Mouse (Mus musculus): ENCODE measurements around the gene Ap1g2. TPM values are rescaled to one million over a fixed set of nuclear protein-coding genes. Genes with fewer than 3 reads are reported as not detected.

Ap1g2 gene
- total and polyA plus RNA-seq, 3 experiments: 17.1 to 47.8 (median 21.8) TPM

DNA sequence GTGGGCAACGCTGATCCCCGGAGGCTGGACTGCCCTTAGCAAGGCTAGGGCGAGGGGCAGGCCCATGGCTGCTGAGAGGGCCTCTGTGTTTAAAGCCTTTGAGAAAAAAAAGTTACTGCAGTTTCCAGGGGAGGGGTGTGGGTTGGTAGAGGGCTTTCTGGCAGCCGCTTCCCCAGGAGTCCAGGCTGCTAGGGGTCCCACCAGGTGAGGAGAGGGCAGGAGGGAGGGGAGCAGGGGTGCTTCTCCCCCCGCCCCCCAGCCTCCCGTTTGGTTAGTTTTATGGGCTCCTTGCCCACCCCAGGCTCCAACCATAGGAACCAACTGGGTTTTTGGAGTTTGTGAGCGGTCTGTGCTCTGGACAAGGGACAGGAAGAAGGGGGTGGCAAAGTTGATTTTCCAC is 44.5 kb downstream of the Ap1g2 start:
- Histone ChIP-seq H3K36me3 (replicated peaks) (no peaks in the 10 kb centered on the region), H3K4me3 (ENCODE audit: low read depth, low read length) (no peak overlapping the region; the same call in 1 of the 2 replicates), H3K9me3 (replicated peaks) (no peaks in the 10 kb centered on the region), H3K4me1 (ENCODE audit: insufficient read depth, low read depth, low read length) (peaks cover 45% of the 10 kb centered on the region), H3K27me3 (ENCODE audit: insufficient read depth, low read length) (peaks cover 12% of the 10 kb centered on the region; the same call in 1 of the 2 replicates)
- ATAC-seq (ENCODE audit: extremely low read depth, insufficient number of reproducible peaks, low FRiP score, poor library complexity, severe bottlenecking) (no peak), DNase-seq (ENCODE audit: low spot score) (no peak)
- TF ChIP-seq POLR2AphosphoS5 (IDR thresholded peaks at IDR 0.05; ENCODE audit: insufficient replicate concordance, low read depth, low read length) (no peak), TAL1 (conservative IDR thresholded peaks at IDR 0.05; ENCODE audit: low read depth, low read length) (no peak), CTCF (IDR thresholded peaks at IDR 0.05; ENCODE audit: low read depth, low read length) (no peak), GATA1 (IDR thresholded peaks at IDR 0.05; ENCODE audit: borderline replicate concordance, low read length) (no peak), GATA2 (IDR thresholded peaks at IDR 0.05; ENCODE audit: borderline replicate concordance, low read depth, low read length) (no peak)

DNA sequence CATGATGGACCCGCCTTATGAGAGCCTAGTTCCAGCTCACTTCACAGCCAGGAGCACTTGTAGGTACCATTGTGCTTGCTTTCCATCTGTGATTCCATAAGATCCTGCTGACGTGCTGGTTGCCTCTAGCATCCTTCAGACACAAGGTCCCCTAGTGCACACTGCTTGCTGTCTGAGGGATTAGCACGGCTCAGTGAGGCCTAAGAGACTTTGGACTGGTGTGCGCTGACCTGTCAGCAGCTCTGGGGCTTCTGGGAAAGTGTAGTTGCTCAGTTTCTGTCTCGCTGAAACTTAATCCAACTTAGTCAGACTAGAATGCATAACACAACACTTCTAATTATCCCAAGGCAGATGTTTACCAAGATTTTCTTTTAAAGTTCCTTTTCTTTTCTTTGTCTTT is 46.5 kb downstream of the Ap1g2 start:
- Histone ChIP-seq H3K36me3 (replicated peaks) (no peaks in the 10 kb centered on the region), H3K4me1 (ENCODE audit: insufficient read depth, low read depth, low read length) (peaks cover 49% of the 10 kb centered on the region), H3K4me3 (ENCODE audit: low read depth, low read length) (no peak overlapping the region), H3K27me3 (ENCODE audit: insufficient read depth, low read length) (peaks cover 19% of the 10 kb centered on the region), H3K9me3 (replicated peaks) (no peaks in the 10 kb centered on the region)
- ATAC-seq (ENCODE audit: extremely low read depth, insufficient number of reproducible peaks, low FRiP score, poor library complexity, severe bottlenecking) (no peak), DNase-seq (ENCODE audit: low spot score) (no peak)
- TF ChIP-seq TAL1 (conservative IDR thresholded peaks at IDR 0.05; ENCODE audit: low read depth, low read length): no peak
- no peak for TF ChIP-seq POLR2AphosphoS5 (IDR thresholded peaks at IDR 0.05; ENCODE audit: insufficient replicate concordance, low read depth, low read length)
- no peak for TF ChIP-seq CTCF (IDR thresholded peaks at IDR 0.05; ENCODE audit: low read depth, low read length)
- TF ChIP-seq GATA2 (IDR thresholded peaks at IDR 0.05; ENCODE audit: borderline replicate concordance, low read depth, low read length): no peak
- no peak for TF ChIP-seq GATA1 (IDR thresholded peaks at IDR 0.05; ENCODE audit: borderline replicate concordance, low read length)

GRCm38 (mm10) chr14:55059009-55059408 is 47.4 kb downstream of the Ap1g2 start:
- ATAC-seq (ENCODE audit: extremely low read depth, insufficient number of reproducible peaks, low FRiP score, poor library complexity, severe bottlenecking) (no peak), DNase-seq (ENCODE audit: low spot score) (no peak)
- Histone ChIP-seq H3K4me3 (ENCODE audit: low read depth, low read length) (no peak overlapping the region), H3K4me1 (ENCODE audit: insufficient read depth, low read depth, low read length) (peaks cover 47% of the 10 kb centered on the region), H3K36me3 (replicated peaks) (no peaks in the 10 kb centered on the region), H3K9me3 (replicated peaks) (no peaks in the 10 kb centered on the region), H3K27me3 (ENCODE audit: insufficient read depth, low read length) (peaks cover 22% of the 10 kb centered on the region)
- TF ChIP-seq CTCF (IDR thresholded peaks at IDR 0.05; ENCODE audit: low read depth, low read length) (no peak), TAL1 (conservative IDR thresholded peaks at IDR 0.05; ENCODE audit: low read depth, low read length) (no peak), POLR2AphosphoS5 (IDR thresholded peaks at IDR 0.05; ENCODE audit: insufficient replicate concordance, low read depth, low read length) (no peak), GATA1 (IDR thresholded peaks at IDR 0.05; ENCODE audit: borderline replicate concordance, low read length) (no peak), GATA2 (IDR thresholded peaks at IDR 0.05; ENCODE audit: borderline replicate concordance, low read depth, low read length) (no peak)

GRCm38 (mm10) chr14:55055167-55055834 is 51.1 kb downstream of the Ap1g2 start:
- peaks cover 31% of the 10 kb centered on the region for H3K27me3 ChIP-seq (ENCODE audit: insufficient read depth, low read length)
- peaks cover 22% of the 10 kb centered on the region for H3K4me1 ChIP-seq (ENCODE audit: insufficient read depth, low read depth, low read length)
- H3K4me3 ChIP-seq (ENCODE audit: low read depth, low read length): no peak overlapping the region
- no peaks in the 10 kb centered on the region for H3K36me3 ChIP-seq (replicated peaks)
- DNase-seq (ENCODE audit: low spot score) (no peak), ATAC-seq (ENCODE audit: extremely low read depth, insufficient number of reproducible peaks, low FRiP score, poor library complexity, severe bottlenecking) (no peak)
- TF ChIP-seq TAL1 (conservative IDR thresholded peaks at IDR 0.05; ENCODE audit: low read depth, low read length) (no peak), CTCF (IDR thresholded peaks at IDR 0.05; ENCODE audit: low read depth, low read length) (no peak), GATA2 (IDR thresholded peaks at IDR 0.05; ENCODE audit: borderline replicate concordance, low read depth, low read length) (no peak), GATA1 (IDR thresholded peaks at IDR 0.05; ENCODE audit: borderline replicate concordance, low read length) (no peak), POLR2AphosphoS5 (IDR thresholded peaks at IDR 0.05; ENCODE audit: insufficient replicate concordance, low read depth, low read length) (no peak)
- no peaks in the 10 kb centered on the region for H3K9me3 ChIP-seq (replicated peaks)

- ATAC-seq (ENCODE audit: extremely low read depth, insufficient number of reproducible peaks, low FRiP score, poor library complexity, severe bottlenecking) (no peak), DNase-seq (ENCODE audit: low spot score) (no peak)
- no peak overlapping the region for H3K4me3 ChIP-seq (ENCODE audit: low read depth, low read length)
- H3K4me1 ChIP-seq (ENCODE audit: insufficient read depth, low read depth, low read length): peaks cover 15% of the 10 kb centered on the region
- TF ChIP-seq CTCF (IDR thresholded peaks at IDR 0.05; ENCODE audit: low read depth, low read length) (no peak), GATA1 (IDR thresholded peaks at IDR 0.05; ENCODE audit: borderline replicate concordance, low read length) (no peak), GATA2 (IDR thresholded peaks at IDR 0.05; ENCODE audit: borderline replicate concordance, low read depth, low read length) (no peak), TAL1 (conservative IDR thresholded peaks at IDR 0.05; ENCODE audit: low read depth, low read length) (no peak), POLR2AphosphoS5 (IDR thresholded peaks at IDR 0.05; ENCODE audit: insufficient replicate concordance, low read depth, low read length) (no peak)
- no peaks in the 10 kb centered on the region for H3K9me3 ChIP-seq (replicated peaks)
- H3K27me3 ChIP-seq (ENCODE audit: insufficient read depth, low read length): peaks cover 38% of the 10 kb centered on the region
- no peaks in the 10 kb centered on the region for H3K36me3 ChIP-seq (replicated peaks)
Measured at GRCm38 (mm10) chr14:55054191-55054749, 52.1 kb downstream of the Ap1g2 start.

DNA sequence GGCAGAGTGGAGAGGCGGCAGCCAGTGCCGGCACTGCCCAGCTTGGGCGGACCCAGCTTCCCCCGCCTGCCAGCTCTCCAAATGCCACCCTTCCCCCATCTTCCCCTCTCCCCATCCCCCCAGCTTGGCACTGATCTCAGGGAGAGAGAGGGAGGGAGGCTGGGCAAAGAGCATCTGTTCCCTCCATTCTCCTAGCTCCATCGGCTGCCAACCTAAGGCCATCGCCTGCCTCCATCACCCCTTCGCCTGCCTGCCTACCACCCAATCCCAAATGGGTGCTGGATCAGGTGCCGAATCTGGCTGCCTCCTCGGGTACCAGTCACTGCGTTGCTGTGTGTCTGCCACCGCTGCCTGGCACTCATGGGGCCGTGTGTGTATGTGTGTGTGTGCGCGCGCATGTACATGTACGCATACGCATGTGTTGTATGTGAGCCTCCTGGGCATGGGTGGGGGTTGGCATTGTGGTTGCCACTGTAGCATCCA is 52.6 kb downstream of the Ap1g2 start:
- ATAC-seq (ENCODE audit: extremely low read depth, insufficient number of reproducible peaks, low FRiP score, poor library complexity, severe bottlenecking): no peak
- H3K4me3 ChIP-seq (ENCODE audit: low read depth, low read length): no peak overlapping the region

More for the DNA sequence above, 52.6 kb downstream of the Ap1g2 start:
- Histone ChIP-seq H3K36me3 (replicated peaks) (no peaks in the 10 kb centered on the region), H3K4me1 (ENCODE audit: insufficient read depth, low read depth, low read length) (peaks cover 10% of the 10 kb centered on the region), H3K27me3 (ENCODE audit: insufficient read depth, low read length) (peaks cover 40% of the 10 kb centered on the region), H3K9me3 (replicated peaks) (no peaks in the 10 kb centered on the region)
- no peak for DNase-seq (ENCODE audit: low spot score)
- TF ChIP-seq GATA1 (IDR thresholded peaks at IDR 0.05; ENCODE audit: borderline replicate concordance, low read length) (no peak), POLR2AphosphoS5 (IDR thresholded peaks at IDR 0.05; ENCODE audit: insufficient replicate concordance, low read depth, low read length) (no peak), CTCF (IDR thresholded peaks at IDR 0.05; ENCODE audit: low read depth, low read length) (no peak), GATA2 (IDR thresholded peaks at IDR 0.05; ENCODE audit: borderline replicate concordance, low read depth, low read length) (no peak), TAL1 (conservative IDR thresholded peaks at IDR 0.05; ENCODE audit: low read depth, low read length) (no peak)

Measured in G1E (cell line).